Mouse (Mus musculus): Measurements from ENCODE around the gene Gm17093. TPM values are rescaled to one million over a fixed set of nuclear protein-coding genes. Genes with fewer than 3 reads are reported as not detected.
"Not testable (repeated sequence)": the region's sequence is repeated elsewhere in the genome, so short reads cannot be mapped to it uniquely, and the experiment has no call there.

Gm17093 gene
- not detected for total RNA-seq (2021)
- long read RNA-seq = 0 reads

GRCm38 (mm10) chr14:44517976-44518375, at the start of gene Gm17093:
Gene Gm17093, plus strand, starts transcription at chr14:44518276.
- DNase-seq (ENCODE audit: low spot score in 2 of 2) = not testable (repeated sequence)

- not testable (repeated sequence) for DNase-seq (ENCODE audit: low spot score in 2 of 2)
Observed at GRCm38 (mm10) chr14:44492163-44492562, 25.9 kb upstream of the Gm17093 start, which contains the start of gene BC061237. Gene BC061237, plus strand, starts transcription at chr14:44492463.

- DNase-seq (ENCODE audit: low spot score in 2 of 2) = not testable (repeated sequence)
Observed at GRCm38 (mm10) chr14:44547961-44548360, 29.9 kb downstream of the Gm17093 start.

Other genes with a start within 250 kb of the Gm17093 start
- gene Gm8220, start 232.7 kb upstream of the Gm17093 start, total RNA-seq (2021) = not detected
- not detected for gene Gm5930, start 179.7 kb upstream of the Gm17093 start, total RNA-seq (2021)
- not detected for gene Gm8229, start 152.9 kb upstream of the Gm17093 start, total RNA-seq (2021)
- not detected for gene Gm3371, start 107.6 kb upstream of the Gm17093 start, total RNA-seq (2021)
- gene Gm8232, start 84.6 kb upstream of the Gm17093 start, total RNA-seq (2021) = not detected
- not detected for gene BC061237, start 25.8 kb upstream of the Gm17093 start, total RNA-seq (2021)
- gene Gm8247, start 64.9 kb downstream of the Gm17093 start, total RNA-seq (2021) = not detected
- gene Gm5624, start 109.7 kb downstream of the Gm17093 start, total RNA-seq (2021) = not detected
- not detected for gene Gm8257, start 188.2 kb downstream of the Gm17093 start, total RNA-seq (2021)
- gene Gm8267, start 232.1 kb downstream of the Gm17093 start, total RNA-seq (2021) = not detected

Data from layer of hippocampus, adult 18-20 months (tissue).